Mouse (Mus musculus) neural tube, embryonic 14.5 days (tissue): ENCODE results near the gene Gpr65. TPM values are rescaled to one million over a fixed set of nuclear protein-coding genes. Genes with fewer than 3 reads are reported as not detected.

ENCODE experiments used
- ATAC-seq: fragments of 200-750 bp; cut with Nextera tagmentation; 2 replicates; pipeline ENCODE4 v1.8.0; 2017; ENCODE audit warnings: low read depth, mild to moderate bottlenecking, moderate TSS enrichment, moderate library complexity
- H3K27ac ChIP-seq: fragments of 300-500 bp; sonication (generic); 2 replicates; pipeline ENCODE4 v1.5.1; 2014; ENCODE audit warnings: low read depth, mild to moderate bottlenecking, control low read depth, low read length, moderate library complexity, mixed read lengths
- H3K27me3 ChIP-seq: fragments of 300-500 bp; sonication (generic); 2 replicates; pipeline ENCODE4 v1.6.1; 2014; ENCODE audit warnings: low read length; ENCODE audit not compliant: control insufficient read depth, insufficient read depth
- H3K36me3 ChIP-seq: fragments of 300-500 bp; sonication (generic); 2 replicates; pipeline ENCODE4 v1.6.1; 2014; ENCODE audit warnings: low read length, mixed read lengths; ENCODE audit not compliant: control insufficient read depth, insufficient read depth
- H3K4me1 ChIP-seq: fragments of 300-500 bp; sonication (generic); 2 replicates; pipeline ENCODE4 v1.6.1; 2014; ENCODE audit warnings: low read length; ENCODE audit not compliant: control insufficient read depth, insufficient read depth
- H3K4me2 ChIP-seq: fragments of 300-500 bp; sonication (generic); 2 replicates; pipeline ENCODE4 v1.6.1; 2014; ENCODE audit warnings: mild to moderate bottlenecking, low read depth, low read length, control low read depth
- H3K4me3 ChIP-seq: fragments of 300-500 bp; sonication (generic); 2 replicates; pipeline ENCODE4 v1.5.1; 2014; ENCODE audit warnings: low read depth, low read length, control low read depth, mixed read lengths
- H3K9ac ChIP-seq: fragments of 300-500 bp; sonication (generic); replicated peaks from 2 replicates; pipeline ENCODE4 v1.6.1; 2014; ENCODE audit warnings: low read depth, mild to moderate bottlenecking, control low read depth, low read length, mixed read lengths
- H3K9me3 ChIP-seq: fragments of 300-500 bp; sonication (generic); 2 replicates; pipeline ENCODE4 v1.6.1; 2016; ENCODE audit warnings: low read length; ENCODE audit not compliant: control insufficient read depth
- WGBS: fragments of 180-500 bp; shearing (Covaris S2); extraction: QIAGEN DNeasy Blood & Tissue Kit; methylation state at CpG from one replicate; pipeline ENCODE4 v1.1.7; 2014; 5-methylcytosine and 5-hydroxymethylcytosine counted together
- polyA plus RNA-seq: library from polyadenylated mRNA; unstranded; fragments of >200 nt; fragmentation: Nextera tagmentation; extraction: Ambion mirVana; gene quantifications from 2 replicates; pipeline ENCODE4 v1.2.1, GENCODE M21; 2014

The Gpr65 gene
- polyA plus RNA-seq, 1 experiment from 2014 or later: not detected

DNA sequence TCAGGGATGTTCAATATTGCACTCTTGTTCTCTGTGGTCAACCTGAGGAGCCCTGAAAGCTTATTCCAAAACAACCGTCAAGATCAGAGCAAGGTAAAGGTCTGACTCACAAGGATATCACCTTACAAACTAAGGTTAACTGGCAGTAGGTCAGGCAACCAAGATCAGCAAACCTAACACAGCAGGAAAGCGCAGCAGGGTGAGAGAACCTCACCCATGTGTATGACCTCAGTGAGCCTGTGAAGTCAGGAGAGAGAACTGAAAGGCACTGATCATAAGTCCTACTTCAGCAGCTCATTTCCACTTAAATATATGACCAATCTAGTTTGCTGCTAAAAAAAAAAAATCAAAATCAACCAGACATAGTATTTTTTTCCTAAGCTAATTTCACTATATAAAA is 16.0 kb upstream of the Gpr65 start:
- H3K4me2 ChIP-seq: no peak overlapping the region
- no peak for ATAC-seq
- no peak overlapping the region for H3K27ac ChIP-seq
- no peaks in the 10 kb centered on the region for H3K4me1 ChIP-seq
- no peaks in the 10 kb centered on the region; the same call in 1 of the 2 replicates for H3K36me3 ChIP-seq
- no peaks in the 10 kb centered on the region for H3K27me3 ChIP-seq
- H3K4me3 ChIP-seq: no peak overlapping the region
- no peak overlapping the region for H3K9ac ChIP-seq
- H3K9me3 ChIP-seq: no peaks in the 10 kb centered on the region
- 89% methylated on average over 2 of the region's 2 CpGs for WGBS

DNA sequence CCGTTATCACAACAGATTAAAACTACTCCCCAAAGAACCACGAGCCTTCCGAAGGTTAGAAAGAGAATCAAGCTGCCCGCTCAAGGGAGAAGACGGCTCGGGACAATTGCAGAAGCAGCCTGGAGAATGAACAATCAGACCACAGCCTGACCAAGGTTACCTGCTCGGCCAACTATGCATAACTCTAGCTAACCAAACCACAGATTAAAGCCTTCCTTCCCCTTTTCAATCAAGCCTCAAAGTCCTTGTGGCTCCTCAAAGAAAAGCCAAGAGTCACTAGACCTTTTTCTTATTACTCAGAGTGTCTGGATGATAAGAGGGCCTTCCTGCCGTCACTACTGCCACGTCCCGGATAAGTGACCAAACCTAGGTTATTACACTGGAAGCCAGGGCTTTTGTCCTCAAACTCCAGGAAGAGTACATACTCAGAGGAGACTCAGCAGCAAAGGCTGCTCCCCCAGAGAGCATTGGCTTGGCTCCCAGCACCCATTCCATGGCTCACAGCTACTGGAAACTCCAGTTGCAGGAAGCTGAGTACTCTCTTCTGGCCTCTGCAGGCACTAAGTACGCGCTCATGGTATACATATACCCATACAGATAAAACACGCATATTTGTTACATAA is 13.0 kb upstream of the Gpr65 start:
- Histone ChIP-seq H3K9ac (no peak overlapping the region), H3K27ac (no peak overlapping the region), H3K27me3 (no peaks in the 10 kb centered on the region), H3K36me3 (no peaks in the 10 kb centered on the region), H3K4me3 (no peak overlapping the region), H3K4me1 (no peaks in the 10 kb centered on the region), H3K4me2 (no peak overlapping the region), H3K9me3 (no peaks in the 10 kb centered on the region)
- 91% methylated on average over 13 of the region's 13 CpGs for WGBS
- ATAC-seq: no peak

DNA sequence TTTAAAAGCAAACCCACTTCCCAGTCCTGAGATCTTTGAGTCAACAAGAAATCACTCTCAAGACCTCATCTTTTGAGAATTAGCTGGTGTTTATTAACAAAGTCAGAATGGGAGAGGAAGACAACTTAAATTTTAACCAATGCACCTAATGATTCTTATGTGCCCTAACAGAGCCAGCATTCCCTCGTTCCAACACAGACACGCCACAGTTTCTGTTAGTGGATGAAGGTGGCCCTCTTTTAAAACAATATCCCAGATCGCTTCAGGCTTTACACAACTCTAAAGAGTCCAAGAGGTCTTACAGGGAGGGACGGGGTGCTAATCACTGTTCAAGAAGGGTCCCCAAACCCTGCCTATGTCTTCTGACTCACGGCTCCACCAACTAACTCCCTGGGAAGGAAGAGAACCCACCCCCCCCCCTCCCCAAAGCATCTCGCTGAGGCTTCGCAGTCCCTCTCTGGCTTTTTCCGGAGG is 10.0 kb upstream of the Gpr65 start:
- Histone ChIP-seq H3K4me3 (peak overlapping the region; percentile 82), H3K9ac (peak overlapping the region; percentile 83), H3K4me2 (peak overlapping the region; percentile 53), H3K27me3 (no peaks in the 10 kb centered on the region), H3K9me3 (no peaks in the 10 kb centered on the region), H3K36me3 (no peaks in the 10 kb centered on the region), H3K27ac (peak overlapping the region; percentile 97), H3K4me1 (no peaks in the 10 kb centered on the region)
- no peak for ATAC-seq
- WGBS: under 1% methylated on average over 8 of the region's 8 CpGs

DNA sequence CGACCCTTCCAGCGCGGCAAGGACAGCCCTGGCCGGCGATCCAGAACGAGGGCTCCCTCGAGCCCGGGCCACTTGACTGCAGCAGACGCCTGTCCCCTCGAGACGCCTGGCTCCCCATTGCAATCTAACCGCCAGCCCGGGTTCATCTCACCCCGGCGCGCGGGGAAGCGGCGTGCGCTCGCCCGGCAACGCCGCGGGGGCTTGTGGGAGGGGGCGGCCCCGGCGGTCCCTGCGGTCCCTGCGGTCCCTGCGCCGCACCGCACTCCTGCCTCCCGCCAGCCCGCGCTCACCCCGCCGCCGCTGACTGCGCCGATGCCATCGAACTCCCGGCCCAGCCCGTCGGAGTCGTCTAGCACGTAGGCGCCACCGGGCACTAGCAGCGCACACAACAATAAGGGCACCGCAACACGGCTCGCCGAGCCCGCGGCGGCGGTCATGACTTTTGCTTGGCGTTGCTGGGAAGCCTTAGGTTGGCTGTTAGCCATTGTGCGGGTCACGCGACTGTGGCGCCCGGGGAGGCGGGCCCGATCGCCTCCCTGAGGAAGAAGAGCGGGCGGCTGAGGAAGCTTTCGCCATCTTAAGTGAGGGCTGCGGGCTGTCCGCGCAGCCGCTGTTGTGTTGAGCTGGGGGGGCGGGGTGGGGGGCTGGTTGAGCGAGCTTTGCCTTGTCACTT is 9.5 kb upstream of the Gpr65 start, which contains the start of gene Galc:
TSS of gene Galc (minus strand) at position 615 of the 673 bp plus-strand sequence.
- Histone ChIP-seq H3K4me3 (peak within 1 kb of the TSS; percentile 82), H3K27ac (peak within 1 kb of the TSS; percentile 97), H3K4me2 (peak within 1 kb of the TSS; percentile 53), H3K36me3 (no peaks in the 10 kb centered on the region), H3K9me3 (no peaks in the 10 kb centered on the region), H3K9ac (peak within 1 kb of the TSS; percentile 83), H3K27me3 (no peaks in the 10 kb centered on the region), H3K4me1 (no peaks in the 10 kb centered on the region)
- peak; percentile 95 for ATAC-seq
- WGBS: 0% methylated on average over 68 of the region's 76 CpGs

DNA sequence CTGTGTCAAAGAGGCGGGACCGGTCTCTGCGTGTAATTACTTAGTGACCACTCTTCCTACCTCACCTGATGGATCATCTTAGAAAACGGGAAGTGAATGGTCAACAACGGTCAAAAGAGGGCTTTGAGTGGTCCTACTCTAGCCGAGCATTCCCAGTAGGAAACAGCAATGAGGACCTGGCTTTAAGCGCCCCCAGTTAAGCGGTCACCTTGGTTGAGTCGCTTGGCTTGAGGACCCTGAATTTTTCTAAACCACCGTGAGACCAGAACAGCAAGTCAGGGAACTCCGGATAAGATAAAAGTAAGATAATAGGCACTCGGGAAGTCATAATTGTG is 8.9 kb upstream of the Gpr65 start:
- Histone ChIP-seq H3K9me3 (no peaks in the 10 kb centered on the region), H3K4me1 (no peaks in the 10 kb centered on the region), H3K4me3 (peak overlapping the region; percentile 82), H3K9ac (peak overlapping the region; percentile 83), H3K27ac (peak overlapping the region; percentile 97), H3K27me3 (no peaks in the 10 kb centered on the region), H3K36me3 (no peaks in the 10 kb centered on the region), H3K4me2 (peak overlapping the region; percentile 53)
- ATAC-seq: no peak
- 5% methylated on average over 12 of the region's 12 CpGs for WGBS

DNA sequence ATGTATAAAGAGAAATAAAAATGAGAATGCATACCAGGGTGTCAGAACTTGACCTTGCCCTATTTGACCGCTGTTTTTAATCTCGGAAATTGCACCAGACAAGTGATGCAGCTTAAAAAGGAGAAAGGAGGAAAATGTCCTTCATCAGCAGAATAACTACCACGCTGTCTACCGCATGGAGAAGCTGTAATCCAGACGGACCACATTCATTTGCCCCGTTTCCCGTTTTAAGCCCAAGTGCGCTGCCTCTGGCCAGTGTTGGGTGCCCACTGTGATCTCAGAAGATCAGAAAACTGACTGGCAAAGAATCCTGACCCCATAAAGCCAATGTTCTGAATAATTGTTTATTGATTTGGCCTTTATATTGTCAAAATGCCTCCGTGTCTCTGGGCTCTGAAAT is 2.7 kb upstream of the Gpr65 start:
- Histone ChIP-seq H3K4me1 (no peaks in the 10 kb centered on the region), H3K36me3 (no peaks in the 10 kb centered on the region), H3K4me2 (no peak overlapping the region), H3K27me3 (no peaks in the 10 kb centered on the region), H3K27ac (no peak overlapping the region), H3K9me3 (no peaks in the 10 kb centered on the region), H3K4me3 (no peak overlapping the region), H3K9ac (no peak overlapping the region)
- WGBS: 86% methylated on average over 9 of the region's 9 CpGs
- no peak for ATAC-seq

DNA sequence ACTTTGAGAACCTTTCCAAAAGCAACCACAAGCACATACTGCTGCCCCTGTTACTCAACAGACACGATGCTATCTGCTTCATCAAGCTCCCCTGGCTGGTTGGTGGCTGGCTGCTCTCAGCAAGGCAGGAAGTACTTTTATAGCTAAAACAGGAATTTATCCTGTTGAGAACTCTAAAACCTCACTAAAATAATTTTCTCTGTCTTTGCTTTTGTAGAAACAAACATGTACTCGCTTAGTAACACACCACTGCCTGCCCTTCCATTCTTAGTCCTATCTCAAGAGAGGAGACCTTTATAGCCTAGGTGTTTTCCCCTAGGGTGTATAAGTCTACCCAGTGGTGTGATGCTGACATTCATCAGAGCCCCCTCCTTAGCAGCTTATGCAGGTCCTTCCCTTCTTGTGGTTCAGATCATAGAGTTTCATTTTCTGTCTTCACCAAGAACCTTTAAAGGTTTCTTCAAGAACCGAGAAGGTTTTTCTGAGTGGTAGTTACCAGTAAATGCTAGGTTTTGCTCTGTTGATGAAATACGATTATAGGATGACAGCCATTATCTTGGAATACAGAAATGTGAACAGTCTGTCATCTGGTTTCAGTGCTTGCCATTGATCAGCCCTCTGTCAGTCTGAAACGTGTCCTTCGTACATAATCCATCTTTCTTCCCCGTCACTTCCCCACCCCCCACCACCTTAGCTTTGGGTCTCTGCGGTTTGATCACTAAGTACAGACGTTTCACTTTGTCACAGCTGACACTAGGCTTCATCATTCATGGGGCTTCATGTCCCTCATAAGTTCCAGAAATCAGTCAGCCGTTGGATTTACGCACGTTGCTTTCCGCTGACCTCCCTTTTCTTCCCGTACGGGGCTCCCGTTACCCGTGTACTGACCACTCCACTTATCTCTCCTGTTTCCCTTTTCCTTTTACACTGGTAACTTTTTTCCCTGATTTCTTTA is 1.6 kb downstream of the Gpr65 start:
- ATAC-seq: no peak
- Histone ChIP-seq H3K9ac (no peak overlapping the region), H3K36me3 (no peaks in the 10 kb centered on the region), H3K4me2 (no peak overlapping the region; the same call in 1 of the 2 replicates), H3K4me3 (no peak overlapping the region), H3K27me3 (no peaks in the 10 kb centered on the region), H3K9me3 (no peaks in the 10 kb centered on the region), H3K27ac (no peak overlapping the region), H3K4me1 (no peaks in the 10 kb centered on the region)
- WGBS: 74% methylated on average over 17 of the region's 17 CpGs

DNA sequence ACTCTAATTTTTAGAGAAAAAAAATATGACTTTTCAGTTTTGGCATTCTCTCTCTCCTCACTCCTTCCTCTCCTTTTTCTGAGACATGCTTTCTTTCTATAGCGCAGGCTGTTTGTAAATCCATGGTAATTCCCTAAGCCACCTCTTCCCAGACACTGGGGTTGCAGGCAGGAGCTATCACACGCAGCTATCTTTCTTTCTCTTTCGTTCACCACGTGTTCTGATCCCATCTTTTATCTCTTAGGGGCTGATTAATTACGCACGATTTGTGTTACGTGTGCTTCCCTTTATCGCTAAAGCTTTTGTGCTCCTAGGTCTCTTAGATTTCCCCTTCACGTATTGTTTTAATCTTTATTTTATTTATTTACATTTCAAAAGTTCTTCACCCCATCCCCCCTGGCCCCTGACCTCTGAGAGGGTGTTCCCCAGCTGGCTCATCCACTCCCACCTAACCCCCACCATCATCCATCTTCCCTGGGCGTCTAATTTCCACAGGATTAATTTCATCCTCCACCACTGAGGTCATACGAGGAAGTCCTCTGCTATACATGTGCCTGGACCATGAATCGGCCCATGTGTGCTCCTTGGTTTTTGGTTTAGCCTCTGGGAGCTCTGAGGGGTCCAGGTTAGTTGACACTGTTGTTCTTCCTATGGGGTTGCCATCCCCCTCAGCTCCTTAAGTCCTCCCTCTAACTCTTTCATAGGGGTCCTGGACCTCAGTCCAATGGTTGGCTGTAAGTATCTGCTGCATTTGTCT is 2.6 kb downstream of the Gpr65 start:
- Histone ChIP-seq H3K9ac (no peak overlapping the region), H3K4me3 (no peak overlapping the region), H3K4me2 (no peak overlapping the region), H3K27ac (no peak overlapping the region), H3K9me3 (no peaks in the 10 kb centered on the region), H3K27me3 (no peaks in the 10 kb centered on the region), H3K4me1 (no peaks in the 10 kb centered on the region), H3K36me3 (no peaks in the 10 kb centered on the region)
- ATAC-seq: no peak
- 50% methylated on average over 12 of the region's 12 CpGs for WGBS
